Mouse (Mus musculus): ENCODE measurements around the gene Cnnm3.

GRCm38 (mm10) chr1:36531461-36531860, 19.8 kb downstream of the Cnnm3 start:
- TF ChIP-seq POLR2A (IDR thresholded peaks at IDR 0.05; ENCODE audit: insufficient read length, low read depth) (no peak), MYOD1 (IDR thresholded peaks at IDR 0.05; ENCODE audit: control insufficient read depth in 1 of 3, insufficient read length in 2 of 3, low read depth in 2 of 3) (no peak), TCF12 (IDR thresholded peaks at IDR 0.05; ENCODE audit: insufficient read depth, poor library complexity, severe bottlenecking) (no peak), POLR2AphosphoS2 (IDR thresholded peaks at IDR 0.05; ENCODE audit: insufficient read length, low read depth) (peak; percentile 69), USF1 (IDR thresholded peaks at IDR 0.05; ENCODE audit: low read depth) (no peak), SRF (IDR thresholded peaks at IDR 0.05; ENCODE audit: control insufficient read depth, insufficient read length, low read depth) (no peak), E2F4 (IDR thresholded peaks at IDR 0.05; ENCODE audit: insufficient read depth) (no peak), MAX (IDR thresholded peaks at IDR 0.05; ENCODE audit: low read depth) (no peak), MYOG (IDR thresholded peaks at IDR 0.05; ENCODE audit: control insufficient read depth in 1 of 3, insufficient read depth in 1 of 3, insufficient read length in 2 of 3, low read depth in 2 of 3) (no peak), REST (IDR thresholded peaks at IDR 0.05; ENCODE audit: insufficient read depth, insufficient read length) (no peak), TCF3 (IDR thresholded peaks at IDR 0.05; ENCODE audit: insufficient read length, low read depth) (no peak)

All from myocyte (in vitro differentiated cells).